Mouse (Mus musculus): Measurements from ENCODE around the gene Aifm1.
"Not testable (repeated sequence)": the region's sequence is repeated elsewhere in the genome, so short reads cannot be mapped to it uniquely, and the experiment has no call there.

Gene Aifm1

DNA sequence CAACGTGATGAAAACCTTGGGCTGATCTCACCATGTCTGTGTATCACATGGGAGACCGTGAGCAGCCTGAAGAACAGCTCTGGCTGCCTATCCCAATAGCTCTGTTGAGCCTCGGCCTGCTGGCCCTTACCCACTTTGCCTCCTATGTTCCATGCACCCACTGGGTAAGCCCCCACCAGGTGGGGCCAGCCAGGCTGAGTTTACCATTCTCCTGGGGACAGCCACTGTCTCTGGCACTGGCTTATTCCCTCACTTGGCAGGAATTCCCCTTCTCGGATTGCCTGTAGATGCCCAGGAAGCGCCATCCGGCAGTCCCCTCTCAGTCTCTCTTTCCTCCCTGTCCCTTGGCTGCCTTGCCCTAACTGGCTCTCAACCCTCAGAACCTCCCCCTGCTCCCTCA, 56.4 kb downstream of the Aifm1 start:
- DNase-seq (ENCODE audit: low spot score) = no peak

DNA sequence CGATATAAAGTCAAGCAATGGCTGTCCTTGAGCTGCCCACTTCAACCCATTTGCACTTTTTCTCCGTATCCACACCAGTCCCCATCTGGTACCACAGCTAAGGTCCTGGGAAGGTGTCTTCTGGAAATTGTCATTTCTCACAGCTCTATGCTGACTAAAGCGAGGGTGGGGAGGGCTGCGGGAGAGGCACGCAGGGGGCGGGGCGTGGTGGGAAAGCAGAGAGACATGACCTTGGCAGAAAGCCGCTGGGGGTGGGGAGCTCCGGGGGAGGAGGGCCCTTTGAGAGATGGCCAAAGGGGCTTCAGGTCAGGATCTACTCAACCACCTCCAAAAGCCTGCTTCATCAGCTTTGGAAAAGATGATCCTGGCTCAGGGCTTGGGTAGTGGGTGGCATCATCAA, 58.3 kb downstream of the Aifm1 start:
- DNase-seq (ENCODE audit: low spot score) = no peak

DNA sequence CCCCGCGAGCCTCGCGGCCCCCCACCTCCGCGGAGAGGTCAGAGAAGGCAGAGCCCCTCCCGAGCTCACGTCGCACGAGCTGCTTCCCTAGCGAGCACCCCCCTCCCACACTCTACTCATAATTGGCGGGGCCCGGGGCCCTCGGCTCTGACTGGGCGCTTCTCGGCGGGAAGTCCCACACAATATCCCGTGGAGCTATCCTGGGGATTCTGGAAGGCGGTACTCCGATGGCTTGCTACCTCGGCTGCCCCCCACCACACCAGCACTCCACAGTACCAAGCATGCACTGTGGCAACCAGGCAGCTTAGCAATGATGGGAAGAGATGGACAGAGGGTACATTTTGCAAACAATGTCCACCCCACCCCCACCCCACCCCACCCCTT, 58.9 kb downstream of the Aifm1 start:
- DNase-seq (ENCODE audit: low spot score) = no peak

DNA sequence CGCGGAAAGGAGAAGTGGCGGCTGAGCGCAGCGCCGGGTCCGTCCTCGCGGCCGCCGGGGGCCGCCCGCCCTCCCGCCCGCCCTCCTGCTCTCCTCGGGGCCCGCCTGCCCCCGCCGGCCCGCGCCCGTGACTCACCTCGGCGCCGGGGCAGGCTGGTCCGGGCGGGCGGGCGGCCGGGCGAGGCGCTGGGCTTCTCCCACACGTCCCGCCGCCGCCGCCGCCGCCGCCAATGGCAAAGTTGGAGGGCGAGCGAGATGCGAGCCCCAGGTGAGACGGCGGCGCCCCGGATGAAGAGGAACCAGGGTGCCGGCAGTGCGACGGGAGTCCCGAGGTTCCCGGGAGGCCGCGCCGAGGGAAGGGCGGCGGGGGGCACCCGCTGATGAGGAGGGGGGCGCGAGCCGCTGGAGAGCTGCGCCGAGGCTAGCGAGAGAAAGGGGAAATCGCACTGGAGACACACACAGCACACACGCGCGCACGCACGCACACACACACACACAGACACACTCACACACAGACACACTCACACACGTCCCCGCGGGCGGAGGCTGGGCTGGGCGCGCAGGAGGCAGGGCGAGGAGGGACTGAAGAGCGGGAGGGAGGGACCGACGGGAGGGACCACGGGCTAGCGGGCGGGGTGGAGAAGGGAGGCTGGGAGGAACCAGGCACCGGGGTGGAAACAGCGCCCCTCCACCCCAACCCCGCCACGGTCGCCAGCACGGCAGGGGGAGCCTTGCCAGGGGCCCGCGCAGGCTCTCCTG, 59.4 kb downstream of the Aifm1 start:
- DNase-seq (ENCODE audit: low spot score) = peak; percentile 51

DNA sequence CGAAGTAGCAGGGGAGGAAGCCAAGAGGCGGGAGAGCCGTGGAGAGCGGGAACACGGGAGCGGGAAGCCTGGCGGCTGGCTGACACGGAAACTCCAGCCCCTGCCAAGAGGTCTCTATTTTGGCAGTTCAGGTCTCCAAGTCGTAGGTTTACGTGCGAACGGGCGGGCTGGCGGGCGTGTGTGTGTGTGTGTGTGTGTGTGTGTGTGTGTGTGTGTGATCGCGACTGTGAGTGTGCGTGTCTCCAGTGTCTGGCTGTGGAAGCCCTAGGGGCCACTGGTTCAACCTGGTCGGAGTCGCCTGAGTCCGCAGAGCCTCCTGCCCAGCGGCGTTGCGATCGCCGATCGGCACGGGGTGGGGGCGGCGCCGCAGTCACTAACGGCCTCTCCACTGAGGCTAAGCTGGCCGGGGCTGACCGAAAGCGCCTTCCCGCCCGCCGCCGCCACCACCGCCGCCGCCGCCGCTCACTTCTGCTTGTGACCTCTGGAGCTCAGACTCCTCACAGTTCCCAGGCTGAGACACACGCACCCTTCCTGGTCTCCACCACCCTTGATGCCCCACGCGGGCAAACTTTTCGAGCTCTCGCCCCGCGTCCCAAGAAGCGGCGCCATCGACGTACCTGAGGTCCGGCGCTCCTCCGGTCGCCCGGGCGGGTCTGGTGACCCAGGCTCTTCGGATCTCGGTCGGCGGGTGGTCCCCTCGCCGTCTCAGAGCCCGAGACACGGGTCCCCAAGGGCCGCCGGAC, 60.3 kb downstream of the Aifm1 start:
- no peak for DNase-seq (ENCODE audit: low spot score)

DNA sequence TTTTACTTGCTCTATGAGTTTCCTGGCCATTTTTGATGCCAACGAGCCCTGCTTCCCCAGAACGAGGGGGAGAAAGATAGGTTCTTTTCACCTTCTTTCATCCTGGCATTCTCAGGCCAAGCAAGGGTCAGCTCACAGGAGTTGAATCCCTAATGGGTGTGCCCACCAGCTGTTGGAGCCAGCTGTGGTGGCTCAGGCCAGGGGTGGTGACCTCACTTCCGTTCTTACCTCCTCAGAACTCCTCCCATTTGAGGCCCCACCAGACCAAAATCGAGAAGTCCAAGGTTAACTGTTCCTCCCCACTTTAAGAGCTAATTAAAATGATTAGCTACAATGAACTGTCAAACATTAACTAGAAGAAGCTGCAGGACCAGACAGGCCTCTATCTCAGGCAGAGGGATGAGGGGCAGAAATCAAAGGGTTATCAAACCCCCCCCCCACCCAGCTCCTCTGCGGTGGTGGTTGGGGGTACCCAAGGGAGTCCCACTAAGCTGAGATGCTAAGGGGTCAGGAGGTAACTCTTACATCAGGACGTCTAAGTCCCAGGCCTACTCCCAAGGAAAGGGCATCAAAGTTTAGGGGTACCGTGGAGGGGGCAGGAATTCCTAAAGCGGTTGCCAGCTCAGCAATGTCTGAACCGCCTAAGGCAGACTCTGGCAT, 61.0 kb downstream of the Aifm1 start:
- no peak for DNase-seq (ENCODE audit: low spot score)

DNA sequence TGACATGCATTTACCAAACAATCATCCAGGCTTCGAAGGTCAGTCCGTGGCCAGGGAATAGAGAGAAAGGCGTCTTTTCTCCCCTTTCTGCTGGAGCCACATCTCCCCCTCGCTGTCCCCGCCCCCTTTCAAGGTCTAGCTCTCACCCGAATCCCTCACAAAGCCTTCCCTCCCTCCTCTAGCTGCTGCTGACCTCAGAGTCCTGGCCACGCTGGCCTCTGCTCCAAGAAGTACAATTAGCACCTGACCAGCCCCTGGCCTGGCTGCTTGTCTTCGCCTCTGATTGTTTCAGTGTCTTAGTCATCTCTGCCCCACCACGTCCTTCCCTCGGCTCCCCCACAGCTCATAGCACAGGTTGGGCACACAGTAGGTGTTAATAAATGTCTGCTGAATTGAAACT, 63.7 kb downstream of the Aifm1 start:
- peak; percentile 45 for DNase-seq (ENCODE audit: low spot score)

DNA sequence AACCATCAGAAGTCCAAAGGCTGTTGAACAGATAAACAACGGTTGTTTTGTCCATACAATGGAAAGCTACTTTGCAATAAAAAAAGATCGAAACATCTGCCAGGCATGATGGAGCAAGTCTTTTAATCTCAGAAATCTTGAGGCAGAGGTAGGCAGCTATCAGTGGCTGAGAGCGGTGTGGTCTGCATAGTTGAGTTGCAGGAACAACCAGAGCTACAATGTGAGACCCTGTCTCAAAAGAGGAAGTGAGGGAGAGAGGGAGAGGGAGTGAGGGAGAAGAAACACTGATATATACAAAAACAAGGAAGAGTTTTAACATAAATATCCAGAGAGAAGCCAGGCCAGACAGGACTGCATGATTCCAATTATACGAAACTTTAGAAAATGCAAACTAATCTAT, 68.7 kb downstream of the Aifm1 start:
- no peak for DNase-seq (ENCODE audit: low spot score)

DNA sequence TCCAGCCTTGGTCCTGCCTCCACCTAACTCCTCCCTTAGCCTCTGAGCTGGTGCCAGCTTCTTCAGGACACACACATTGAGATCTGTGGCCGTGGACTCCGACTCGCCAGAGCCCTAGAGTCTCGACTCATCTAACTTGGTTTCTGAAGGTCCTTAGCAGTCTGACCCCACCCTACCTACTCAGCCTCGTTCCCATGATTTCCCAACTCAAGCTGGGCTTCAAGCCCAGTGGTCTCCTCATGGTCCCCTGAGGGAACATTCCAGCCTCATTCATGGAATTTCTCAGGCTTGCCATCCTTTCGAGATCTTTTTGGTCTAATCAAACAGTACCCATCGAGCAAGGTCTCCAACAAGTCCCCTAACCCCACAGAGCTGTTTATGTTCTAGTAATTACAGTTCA, 71.4 kb downstream of the Aifm1 start:
- no peak for DNase-seq (ENCODE audit: low spot score)

DNA sequence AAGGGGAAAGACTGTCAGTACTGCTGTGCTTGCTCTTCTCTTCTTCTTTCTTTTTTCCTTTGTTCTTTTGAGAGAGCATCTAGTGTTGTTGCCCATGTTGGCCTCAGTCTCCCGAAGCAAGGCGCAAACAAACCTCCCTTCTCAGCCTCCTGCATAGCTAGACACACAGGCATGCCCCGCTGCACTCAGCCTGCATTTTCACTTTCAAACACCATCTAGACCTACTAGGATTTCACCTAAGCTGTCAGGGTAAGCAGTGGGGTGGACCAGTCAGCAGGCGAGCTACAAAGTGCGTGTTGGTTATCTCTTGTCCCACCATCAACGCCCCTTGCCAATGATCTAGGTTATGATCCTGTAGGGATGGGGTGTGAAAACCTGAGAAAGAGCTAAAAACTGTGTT, 71.8 kb downstream of the Aifm1 start:
- DNase-seq (ENCODE audit: low spot score) = no peak

DNA sequence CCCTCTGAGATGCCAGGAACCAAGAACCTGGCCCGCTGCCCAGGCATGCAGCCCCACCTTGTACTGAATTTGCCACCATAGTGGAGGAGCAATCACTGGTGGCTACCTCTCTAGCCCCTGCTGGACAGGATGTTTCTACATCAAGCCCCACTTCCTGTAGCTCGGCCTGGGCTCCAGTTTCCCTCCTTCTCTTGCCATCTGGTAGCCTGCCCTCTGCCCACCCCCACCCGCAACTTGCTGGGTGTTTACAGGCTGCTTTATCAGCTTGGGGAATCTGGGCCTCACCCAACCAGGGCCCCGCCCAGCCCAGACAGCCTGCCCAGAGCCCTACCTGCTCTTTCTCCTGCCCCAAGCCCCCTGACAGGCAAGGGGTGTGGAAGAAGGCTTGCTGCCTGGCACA, 74.3 kb downstream of the Aifm1 start:
- no peak for DNase-seq (ENCODE audit: low spot score)

DNA sequence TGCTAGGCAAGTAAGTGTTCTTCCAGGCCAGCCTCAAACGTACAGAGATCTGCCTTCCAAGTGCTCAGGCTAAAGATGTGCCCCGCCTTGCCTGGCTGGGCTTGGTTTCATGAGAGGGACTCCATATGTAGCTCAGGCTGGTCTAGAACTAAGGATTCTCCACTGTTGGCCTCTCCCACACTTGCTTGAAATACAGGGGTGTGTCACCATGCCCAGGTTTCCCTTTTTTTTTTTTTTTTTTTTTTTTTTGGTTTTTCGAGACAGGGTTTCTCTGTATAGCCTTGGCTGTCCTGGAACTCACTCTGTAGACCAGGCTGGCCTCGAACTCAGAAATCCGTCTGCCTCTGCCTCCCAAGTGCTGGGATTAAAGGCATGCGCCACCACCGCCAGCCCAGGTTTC, 77.3 kb downstream of the Aifm1 start:
- not testable (repeated sequence) for DNase-seq (ENCODE audit: low spot score)

DNA sequence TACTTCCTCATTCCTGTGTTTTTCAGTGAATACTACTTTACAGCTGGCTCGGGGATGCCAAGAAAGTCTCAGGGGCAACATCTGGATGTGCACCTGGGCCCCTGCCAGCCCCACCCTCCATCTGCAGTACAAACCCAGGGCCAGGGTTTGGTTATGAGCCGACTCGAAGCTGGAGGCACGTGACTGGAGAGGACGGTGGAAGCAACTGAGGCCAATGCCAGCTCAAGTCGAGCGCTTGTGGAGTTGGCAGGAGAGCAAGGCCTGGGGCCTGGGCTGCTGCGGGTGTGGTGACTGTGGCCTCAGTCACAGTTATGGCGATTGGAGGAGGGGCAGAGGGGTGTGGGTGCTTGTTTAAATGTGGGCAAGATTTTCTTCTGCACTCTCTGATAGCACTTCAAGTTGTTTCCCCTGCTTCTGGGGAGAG, 77.9 kb downstream of the Aifm1 start:
- no peak for DNase-seq (ENCODE audit: low spot score)

DNA sequence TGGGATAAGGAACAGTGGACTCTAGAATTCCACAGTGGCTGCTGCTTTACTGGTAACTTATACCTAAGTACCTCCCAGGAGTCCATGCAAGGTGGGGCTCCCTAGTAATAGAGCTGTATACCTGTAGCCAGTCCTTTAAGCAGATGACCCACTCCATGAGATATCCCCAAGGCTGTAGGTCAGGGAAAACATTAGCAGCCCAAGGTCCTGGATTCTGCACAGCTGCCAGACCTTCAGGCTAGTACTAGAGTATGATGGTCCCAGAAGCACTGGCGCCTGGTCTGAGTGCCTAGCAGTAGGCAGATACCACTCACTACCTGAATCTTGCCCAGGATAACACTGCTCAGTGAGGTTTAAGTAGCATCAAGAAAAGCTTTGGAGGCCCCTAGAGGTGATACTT, 79.1 kb downstream of the Aifm1 start:
- no peak for DNase-seq (ENCODE audit: low spot score)

DNA sequence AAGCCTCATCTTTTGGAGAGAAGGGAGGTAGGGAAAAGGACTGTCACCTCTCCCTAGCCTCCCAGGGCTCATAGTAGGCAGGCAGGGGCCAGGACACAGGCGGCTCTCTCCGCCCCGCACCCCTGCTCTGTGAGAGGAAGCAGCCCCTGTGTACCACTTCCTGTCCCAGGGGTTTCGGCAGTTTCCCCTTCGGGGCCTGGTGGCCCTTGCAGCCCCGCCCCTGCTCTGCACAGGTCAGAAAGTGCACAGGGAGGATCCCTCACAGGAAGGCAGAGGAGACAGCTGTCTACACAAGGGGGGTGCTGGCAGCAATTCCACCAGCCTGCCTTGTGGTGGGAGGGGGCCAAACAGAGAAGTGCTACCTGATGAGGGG, 79.8 kb downstream of the Aifm1 start:
- DNase-seq (ENCODE audit: low spot score) = no peak

DNA sequence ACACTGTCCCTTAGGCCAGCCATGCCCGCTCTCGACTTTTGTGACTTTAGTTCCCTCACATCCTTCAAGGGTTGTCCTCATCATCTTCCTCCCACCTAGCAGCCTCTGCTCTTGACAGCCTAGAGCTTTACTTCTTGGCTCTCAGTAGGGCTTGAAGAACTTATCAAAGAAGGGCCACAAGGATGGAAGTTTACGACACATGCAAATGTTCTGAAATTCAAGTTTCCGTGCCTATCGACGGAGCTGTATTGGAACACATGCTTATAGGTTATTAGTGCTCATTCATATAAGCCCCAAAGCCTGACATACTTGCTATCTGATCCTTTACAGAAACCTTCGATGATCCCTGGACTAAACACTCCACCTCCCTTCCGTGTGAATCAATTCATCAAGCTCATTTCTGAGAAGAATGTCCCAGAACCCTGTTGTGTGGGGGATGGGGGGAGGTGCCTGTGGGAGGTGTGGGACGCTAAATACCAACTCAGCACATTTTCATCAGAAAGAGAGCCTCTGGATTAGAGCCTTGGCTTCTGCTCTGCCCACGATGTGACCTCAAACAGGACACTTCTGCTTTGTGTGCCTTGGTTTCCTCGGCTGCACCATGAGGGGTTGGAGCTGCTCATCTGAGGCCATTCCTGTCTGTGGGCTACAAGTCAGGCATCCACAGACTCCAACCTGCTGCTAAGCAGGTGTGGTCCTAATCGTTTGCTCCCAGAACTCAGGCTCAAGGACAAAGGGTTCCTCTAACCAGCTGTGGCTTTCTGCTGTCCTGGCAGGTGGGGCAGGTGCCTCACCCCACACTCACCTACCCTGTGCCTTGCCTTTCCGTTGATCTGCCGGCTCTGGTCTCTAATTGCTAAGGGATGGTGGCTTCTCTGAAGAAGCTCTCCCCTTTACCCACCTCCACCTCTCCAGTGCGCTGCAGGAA, 80.5 kb downstream of the Aifm1 start:
- no peak for DNase-seq (ENCODE audit: low spot score)

DNA sequence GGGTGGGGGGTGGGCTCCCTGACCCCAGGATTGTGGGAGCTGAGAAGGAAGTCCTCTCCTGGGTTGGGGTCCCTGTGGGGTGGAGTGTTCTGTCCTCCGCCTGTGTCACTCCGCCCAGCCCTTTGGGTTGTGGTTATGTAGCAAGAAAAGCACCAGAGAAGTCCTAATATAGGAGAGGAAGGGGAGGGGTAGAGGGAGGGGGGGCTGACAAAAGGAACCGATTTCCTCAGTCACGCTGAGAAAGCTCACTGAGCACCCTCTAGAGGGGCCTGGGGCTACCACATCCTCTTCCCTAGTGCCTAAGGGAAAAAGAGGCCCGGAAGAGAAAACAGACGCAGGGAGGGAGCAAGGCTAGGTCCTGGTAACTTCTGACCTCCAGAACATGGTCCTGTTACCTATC, 83.8 kb downstream of the Aifm1 start:
- DNase-seq (ENCODE audit: low spot score) = no peak

DNA sequence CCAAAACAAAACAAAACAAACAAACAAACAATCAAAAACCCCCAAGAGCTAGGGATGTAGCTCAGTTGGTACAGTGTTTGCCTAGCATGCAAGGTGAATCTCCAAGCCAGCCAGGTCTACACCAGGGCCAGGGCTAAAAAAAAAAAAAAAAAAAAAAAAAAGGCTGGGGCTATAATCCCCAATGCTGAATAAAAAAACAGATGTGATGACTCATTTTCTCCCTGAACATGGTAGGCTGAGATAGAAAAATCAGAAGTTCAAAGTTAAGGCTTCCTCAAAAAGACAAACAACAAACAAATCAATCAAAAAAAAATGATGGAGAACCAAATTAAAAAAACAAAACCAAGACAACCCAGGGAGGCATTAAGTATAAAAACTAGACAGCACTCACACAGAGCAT, 84.3 kb downstream of the Aifm1 start:
- no peak for DNase-seq (ENCODE audit: low spot score)

DNA sequence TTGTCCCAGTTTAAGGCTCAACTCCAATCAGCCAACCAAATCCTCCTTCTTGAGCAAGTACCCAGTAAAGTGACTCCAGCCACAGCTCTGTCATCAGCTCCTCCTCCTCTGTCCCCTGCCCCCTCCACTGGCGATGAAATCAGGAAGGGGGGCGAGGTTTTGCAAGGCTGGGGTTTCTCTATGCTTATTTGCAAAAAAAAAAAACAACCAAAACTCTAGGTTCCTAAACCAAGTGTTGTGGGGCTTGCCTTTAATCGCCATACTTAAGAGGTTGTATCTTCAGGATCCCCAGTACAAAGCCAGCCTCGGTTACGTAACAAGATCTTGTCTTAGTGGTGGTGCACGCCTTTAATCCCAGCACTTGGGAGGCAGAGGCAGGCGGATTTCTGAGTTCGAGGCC, 84.7 kb downstream of the Aifm1 start:
- no peak for DNase-seq (ENCODE audit: low spot score)

DNA sequence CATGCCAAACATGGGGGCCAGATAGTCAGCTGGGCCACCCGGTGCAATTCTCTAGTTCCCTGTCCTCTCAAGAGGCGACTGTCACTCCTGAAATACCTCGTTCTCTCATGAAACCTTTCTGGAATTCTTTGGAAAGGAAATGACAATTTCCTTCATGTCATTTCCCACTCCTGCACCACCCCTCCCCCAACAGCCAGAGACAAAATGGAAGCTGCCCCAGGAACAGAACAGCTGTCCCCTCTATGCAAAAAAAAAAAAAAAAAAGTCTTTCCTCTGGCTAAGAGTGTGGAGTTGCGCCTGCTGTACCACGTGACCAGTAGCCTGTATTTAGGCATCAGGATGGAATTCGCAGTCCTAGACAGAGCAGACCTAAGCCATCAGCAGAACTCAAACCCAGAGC, 85.1 kb downstream of the Aifm1 start:
- no peak for DNase-seq (ENCODE audit: low spot score)

DNA sequence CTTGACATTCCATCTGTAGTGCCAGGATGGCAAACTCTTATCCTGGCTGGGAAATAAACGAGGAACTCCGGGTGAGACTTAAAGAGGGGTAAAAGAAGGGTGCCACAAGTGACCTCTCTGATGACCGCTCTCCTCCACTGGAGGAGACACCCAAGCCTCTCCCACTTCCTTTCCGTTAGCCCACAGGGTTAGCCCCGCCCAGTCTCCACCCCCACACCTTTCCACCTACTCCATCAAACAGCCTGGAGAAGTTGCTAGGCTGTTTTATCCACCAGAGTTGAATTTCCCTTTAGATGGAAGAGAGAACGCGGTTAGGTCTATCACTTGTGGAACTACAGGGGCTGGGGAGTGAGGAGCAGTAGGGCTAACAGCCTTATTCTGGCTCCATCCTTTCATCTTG, 88.1 kb downstream of the Aifm1 start:
- no peak for DNase-seq (ENCODE audit: low spot score)
